Mouse (Mus musculus) intestine, postnatal 0 days (tissue): ENCODE data around the gene Cyp39a1. TPM values are rescaled to one million over a fixed set of nuclear protein-coding genes. Genes with fewer than 3 reads are reported as not detected.

Experiments
- ATAC-seq: fragments of 200-750 bp; cut with Nextera tagmentation; 2 replicates; pipeline ENCODE4 v1.8.0; 2017; ENCODE audit warnings: mild to moderate bottlenecking, moderate TSS enrichment, moderate library complexity
- H3K27ac ChIP-seq: fragments of 300-500 bp; sonication (generic); 2 replicates; pipeline ENCODE4 v1.5.1; 2014; ENCODE audit warnings: mild to moderate bottlenecking, low read depth, low read length, moderate library complexity
- H3K27me3 ChIP-seq: fragments of 300-500 bp; sonication (generic); replicated peaks from 2 replicates; pipeline ENCODE4 v1.6.1; 2014; ENCODE audit warnings: low read length, mixed read lengths; ENCODE audit not compliant: control insufficient read depth, insufficient read depth
- H3K36me3 ChIP-seq: fragments of 300-500 bp; sonication (generic); 2 replicates; pipeline ENCODE4 v1.6.1; 2014; ENCODE audit warnings: mild to moderate bottlenecking, moderate library complexity; ENCODE audit not compliant: control insufficient read depth, insufficient read depth
- H3K4me1 ChIP-seq: fragments of 300-500 bp; sonication (generic); replicated peaks from 2 replicates; pipeline ENCODE4 v1.6.1; 2014; ENCODE audit warnings: antibody characterized with exemption, low read length, mixed read lengths; ENCODE audit not compliant: control insufficient read depth, insufficient read depth
- H3K4me2 ChIP-seq: fragments of 300-500 bp; sonication (generic); replicated peaks from 2 replicates; pipeline ENCODE4 v1.6.1; 2014; ENCODE audit warnings: low read depth, mild to moderate bottlenecking, moderate library complexity
- H3K4me3 ChIP-seq: fragments of 300-500 bp; sonication (generic); 2 replicates; pipeline ENCODE4 v1.5.1; 2014; ENCODE audit warnings: low read depth, low read length
- H3K9ac ChIP-seq: fragments of 300-500 bp; sonication (generic); 2 replicates; pipeline ENCODE4 v1.6.1; 2014; ENCODE audit warnings: mild to moderate bottlenecking, low read depth, low read length
- H3K9me3 ChIP-seq: fragments of 300-500 bp; sonication (generic); 2 replicates; pipeline ENCODE4 v1.6.1; 2016; ENCODE audit warnings: mixed run types; ENCODE audit not compliant: control insufficient read depth
- CTCF ChIP-seq: sonication (generic); IDR thresholded peaks from 2 replicates; pipeline ENCODE4 v1.5.1; 2016; ENCODE audit warnings: low read depth, mild to moderate bottlenecking, control low read depth, antibody characterized with exemption, moderate library complexity
- WGBS: fragments of 180-500 bp; shearing (Covaris S2); extraction: QIAGEN DNeasy Blood & Tissue Kit; methylation state at CpG from one replicate; pipeline ENCODE4 v1.1.7; 2014; 5-methylcytosine and 5-hydroxymethylcytosine counted together
- polyA plus RNA-seq: library from polyadenylated mRNA; unstranded; fragments of >200 nt; fragmentation: Nextera tagmentation; extraction: Ambion mirVana; gene quantifications from 2 replicates; pipeline ENCODE4 v1.2.1, GENCODE M21; 2015

Cyp39a1 gene
- polyA plus RNA-seq, 1 experiment from 2014 or later, result 6.8 TPM

- peak; percentile 78 for TF ChIP-seq CTCF
- Histone ChIP-seq H3K36me3 (no peaks in the 10 kb centered on the region), H3K9ac (no peak overlapping the region), H3K27me3 (no peaks in the 10 kb centered on the region), H3K9me3 (no peaks in the 10 kb centered on the region), H3K4me3 (no peak overlapping the region), H3K4me2 (no peak overlapping the region), H3K27ac (no peak overlapping the region), H3K4me1 (no peaks in the 10 kb centered on the region)
- 73% methylated on average over 6 of the region's 6 CpGs for WGBS
- ATAC-seq, result no peak
These were observed 33.8 kb downstream of the Cyp39a1 start for GRCm38 (mm10) chr17:43701060-43701459.

- WGBS, result 86% methylated on average over 12 of the region's 12 CpGs
- no peak for TF ChIP-seq CTCF
- H3K9ac ChIP-seq, result no peak overlapping the region
These were observed 37.1 kb downstream of the Cyp39a1 start for GRCm38 (mm10) chr17:43704216-43704930.

GRCm38 (mm10) chr17:43706749-43707148, 39.5 kb downstream of the Cyp39a1 start:
- no peak for ATAC-seq
- no peak for TF ChIP-seq CTCF
- WGBS, result 95% methylated on average over 3 of the region's 3 CpGs

More at GRCm38 (mm10) chr17:43704216-43704930, 37.1 kb downstream of the Cyp39a1 start:
- Histone ChIP-seq H3K4me3 (no peak overlapping the region), H3K4me2 (no peak overlapping the region), H3K4me1 (no peaks in the 10 kb centered on the region), H3K27ac (no peak overlapping the region), H3K36me3 (no peaks in the 10 kb centered on the region; the same call in 1 of the 2 replicates), H3K27me3 (no peaks in the 10 kb centered on the region), H3K9me3 (no peaks in the 10 kb centered on the region)
- no peak for ATAC-seq

GRCm38 (mm10) chr17:43707254-43707653, 40.0 kb downstream of the Cyp39a1 start:
- ATAC-seq, result no peak
- no peaks in the 10 kb centered on the region for H3K27me3 ChIP-seq
- peak; percentile 34; the same call in 1 of the 2 replicates for TF ChIP-seq CTCF
- no peaks in the 10 kb centered on the region; the same call in 1 of the 2 replicates for H3K36me3 ChIP-seq
- no peak overlapping the region for H3K27ac ChIP-seq
- no peaks in the 10 kb centered on the region for H3K9me3 ChIP-seq
- no peak overlapping the region for H3K4me3 ChIP-seq
- no peak overlapping the region for H3K9ac ChIP-seq
- no peaks in the 10 kb centered on the region for H3K4me1 ChIP-seq
- no peak overlapping the region for H3K4me2 ChIP-seq
- 78% methylated on average over 3 of the region's 3 CpGs for WGBS

More at GRCm38 (mm10) chr17:43706749-43707148, 39.5 kb downstream of the Cyp39a1 start:
- Histone ChIP-seq H3K27ac (no peak overlapping the region), H3K4me2 (no peak overlapping the region), H3K27me3 (no peaks in the 10 kb centered on the region), H3K9me3 (no peaks in the 10 kb centered on the region), H3K4me3 (no peak overlapping the region), H3K36me3 (no peaks in the 10 kb centered on the region; the same call in 1 of the 2 replicates), H3K9ac (no peak overlapping the region), H3K4me1 (no peaks in the 10 kb centered on the region)

- 84% methylated on average over 7 of the region's 7 CpGs for WGBS
- Histone ChIP-seq H3K4me2 (no peak overlapping the region), H3K4me1 (no peaks in the 10 kb centered on the region), H3K36me3 (no peaks in the 10 kb centered on the region; the same call in 1 of the 2 replicates), H3K4me3 (no peak overlapping the region), H3K27ac (no peak overlapping the region), H3K9ac (no peak overlapping the region), H3K9me3 (no peaks in the 10 kb centered on the region), H3K27me3 (no peaks in the 10 kb centered on the region)
- ATAC-seq, result no peak
- TF ChIP-seq CTCF, result no peak
These were observed 44.5 kb downstream of the Cyp39a1 start for GRCm38 (mm10) chr17:43711557-43712352.

GRCm38 (mm10) chr17:43714191-43714590, 47.0 kb downstream of the Cyp39a1 start:
- WGBS, result 61% methylated on average over 3 of the region's 3 CpGs
- ATAC-seq, result no peak

More at GRCm38 (mm10) chr17:43714191-43714590, 47.0 kb downstream of the Cyp39a1 start:
- Histone ChIP-seq H3K4me3 (no peak overlapping the region), H3K36me3 (no peaks in the 10 kb centered on the region), H3K27me3 (no peaks in the 10 kb centered on the region), H3K9ac (no peak overlapping the region), H3K9me3 (no peaks in the 10 kb centered on the region), H3K27ac (no peak overlapping the region), H3K4me2 (no peak overlapping the region), H3K4me1 (no peaks in the 10 kb centered on the region)
- TF ChIP-seq CTCF, result no peak
